In the genomic region with DNA sequence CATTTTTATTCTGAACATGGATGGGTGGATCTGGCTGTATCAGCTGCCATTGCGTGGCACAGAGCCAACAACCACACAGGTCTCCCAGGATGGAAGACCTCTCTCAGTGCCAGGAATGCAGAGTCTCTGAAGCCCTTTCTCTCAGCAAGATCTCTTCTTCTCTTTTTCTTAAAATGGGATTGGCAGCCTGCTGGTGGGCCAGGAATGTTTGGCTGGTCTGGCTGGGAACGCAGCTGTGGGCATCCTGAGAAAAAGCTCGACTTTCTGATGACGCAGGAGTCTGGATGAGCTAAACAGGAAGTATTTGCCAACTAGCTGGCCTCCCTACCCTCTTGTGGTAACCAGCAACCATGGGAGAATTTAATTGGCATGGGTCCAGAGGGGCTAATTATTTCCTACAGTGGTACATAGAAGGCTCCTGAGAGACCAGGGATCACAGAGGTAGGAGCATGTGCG, we compare ENCODE assay signal across 9 mouse cellular contexts.
DNase-seq lines count a peak whose midpoint lies in the region; ATAC-seq and TF ChIP-seq lines count a peak whose summit lies in the region.
"Had no signal": no experiment of that assay in that cellular context is flagged by ENCODE, and none has a peak within 500 bp of the region (broad histone marks: within the 10 kb centered on the region; RNA-seq: fewer than 3 reads in every experiment).

No protein-coding gene starts in this region.

- H3K9me3 ChIP-seq in midbrain, embryonic 13.5 days = no peaks in the 10 kb centered on the region
- no peaks in the 10 kb centered on the region for H3K9me3 ChIP-seq in midbrain, embryonic 10.5 days (replicated peaks)
- H3K9me3 ChIP-seq in neural tube, embryonic 15.5 days (replicated peaks) = no peaks in the 10 kb centered on the region
- H3K9me3 ChIP-seq: embryonic facial prominence, embryonic 12.5 days had no signal

- TF ChIP-seq POLR2A in lung, adult 2 months (IDR thresholded peaks at IDR 0.05; ENCODE audit: borderline replicate concordance, extremely low read depth, low read depth, low read length) = no peak

- H3K36me3 ChIP-seq in midbrain, embryonic 13.5 days = no peaks in the 10 kb centered on the region
- no peaks in the 10 kb centered on the region for H3K36me3 ChIP-seq in midbrain, embryonic 10.5 days
- no peaks in the 10 kb centered on the region for H3K36me3 ChIP-seq in neural tube, embryonic 15.5 days
- H3K36me3 ChIP-seq: embryonic facial prominence, embryonic 12.5 days had no signal

- TF ChIP-seq CTCF in lung, adult 2 months (IDR thresholded peaks at IDR 0.05; ENCODE audit: insufficient read depth, low read length) = no peak

- H3K27ac ChIP-seq in midbrain, embryonic 13.5 days = peak overlapping the region; percentile 15
- no peak overlapping the region for H3K27ac ChIP-seq in midbrain, embryonic 10.5 days (replicated peaks)
- H3K27ac ChIP-seq in neural tube, embryonic 15.5 days (replicated peaks) = peak overlapping the region; percentile 30; the same call in 1 of the 2 replicates
- H3K27ac ChIP-seq: embryonic facial prominence, embryonic 12.5 days had no signal

- DNase-seq in cerebellum, postnatal 14 days = peak; percentile 70 to 81
- no peak for DNase-seq in cerebellum, adult 9-11 months
- no peak for DNase-seq in midbrain, embryonic 10.5 days (ENCODE audit: low spot score)
- peak; percentile 56 for DNase-seq in kidney, adult 18-20 months
- DNase-seq in lung, adult 2 months = no peak

- H3K4me2 ChIP-seq in midbrain, embryonic 13.5 days (replicated peaks) = no peak overlapping the region
- no peak overlapping the region for H3K4me2 ChIP-seq in neural tube, embryonic 15.5 days
- H3K4me2 ChIP-seq: embryonic facial prominence, embryonic 12.5 days had no signal

- 56% methylated on average over 5 of the region's 5 CpGs for WGBS in midbrain, embryonic 13.5 days
- 86% methylated on average over 5 of the region's 5 CpGs for WGBS in midbrain, embryonic 10.5 days
- WGBS in neural tube, embryonic 15.5 days = 53% methylated on average over 5 of the region's 5 CpGs
- WGBS in lung, adult 2 months = 46% methylated on average over 5 of the region's 5 CpGs

- peaks cover 17% of the 10 kb centered on the region for H3K4me1 ChIP-seq in midbrain, embryonic 13.5 days (replicated peaks)
- no peaks in the 10 kb centered on the region; the same call in 1 of the 2 replicates for H3K4me1 ChIP-seq in midbrain, embryonic 10.5 days
- H3K4me1 ChIP-seq in neural tube, embryonic 15.5 days = peaks cover 11% of the 10 kb centered on the region
- H3K4me1 ChIP-seq in lung, adult 2 months (ENCODE audit: control insufficient read depth, insufficient read depth, low read length) = no peaks in the 10 kb centered on the region

- no peak overlapping the region for H3K4me3 ChIP-seq in midbrain, embryonic 13.5 days (replicated peaks)
- no peak overlapping the region for H3K4me3 ChIP-seq in midbrain, embryonic 10.5 days
- H3K4me3 ChIP-seq in neural tube, embryonic 15.5 days (replicated peaks) = no peak overlapping the region
- no peak overlapping the region for H3K4me3 ChIP-seq in lung, adult 2 months (replicated peaks; ENCODE audit: extremely low read depth, low read depth, low read length)
- H3K4me3 ChIP-seq: embryonic facial prominence, embryonic 12.5 days had no signal

- no peaks in the 10 kb centered on the region for H3K27me3 ChIP-seq in midbrain, embryonic 13.5 days
- no peaks in the 10 kb centered on the region for H3K27me3 ChIP-seq in midbrain, embryonic 10.5 days (ENCODE audit: low read depth, poor library complexity, severe bottlenecking)
- H3K27me3 ChIP-seq in neural tube, embryonic 15.5 days (replicated peaks) = no peaks in the 10 kb centered on the region
- H3K27me3 ChIP-seq: embryonic facial prominence, embryonic 12.5 days had no signal

- no peak overlapping the region for H3K9ac ChIP-seq in midbrain, embryonic 13.5 days (replicated peaks)
- no peak overlapping the region for H3K9ac ChIP-seq in neural tube, embryonic 15.5 days (replicated peaks)
- H3K9ac ChIP-seq: embryonic facial prominence, embryonic 12.5 days had no signal

- ATAC-seq in midbrain, embryonic 13.5 days = peak; percentile 76
- ATAC-seq in neural tube, embryonic 15.5 days (ENCODE audit: low FRiP score) = peak; percentile 75; the same call in 1 of the 2 replicates
- ATAC-seq in activated CD4-positive, CD25-positive, alpha-beta regulatory T cell, adult 4 months = no peak

Comparison
In these comparisons a context has a peak if more than half of its experiments do, and no peak if none do; other contexts are left out.
1. DNase-seq: peak in cerebellum, postnatal 14 days (2 of 2) and kidney, adult 18-20 months (single experiment); none in cerebellum, adult 9-11 months (single experiment), midbrain, embryonic 10.5 days (single experiment) and lung, adult 2 months (single experiment).